Mouse (Mus musculus) C2C12 (cell line): ENCODE data around the gene Slc13a2. TPM values are rescaled to one million over a fixed set of nuclear protein-coding genes. Genes with fewer than 3 reads are reported as not detected.

Experiments used
- H3K27me3 ChIP-seq: one replicate; pipeline ENCODE4 v1.6.1; 2011; ENCODE audit not compliant: control insufficient read depth, insufficient read depth, insufficient read length
- H3K36me3 ChIP-seq: one replicate; pipeline ENCODE4 v1.6.1; 2011; ENCODE audit not compliant: control insufficient read depth, insufficient read depth
- H3K4me3 ChIP-seq: one replicate; pipeline ENCODE4 v1.5.1; 2011; ENCODE audit warnings: mild to moderate bottlenecking, control low read depth; ENCODE audit not compliant: poor library complexity, insufficient read depth, severe bottlenecking
- H3K79me2 ChIP-seq: one replicate; pipeline ENCODE4 v1.6.1; 2011; ENCODE audit not compliant: control insufficient read depth, insufficient read depth
- H3K79me3 ChIP-seq: one replicate; pipeline ENCODE4 v1.6.1; 2011; ENCODE audit warnings: low read depth, control low read depth
- H3ac ChIP-seq: one replicate; pipeline ENCODE3; 2011; ENCODE audit warnings: low read depth; ENCODE audit not compliant: control insufficient read depth, insufficient read length
- CEBPB ChIP-seq: IDR thresholded peaks from one replicate; pipeline ENCODE4 v1.6.1; 2011; ENCODE audit warnings: low read depth, mild to moderate bottlenecking, control low read depth, moderate library complexity
- CTCF ChIP-seq: IDR thresholded peaks from one replicate; pipeline ENCODE4 v1.5.1; 2011; ENCODE audit not compliant: control insufficient read depth, insufficient read depth, insufficient read length
- FOSL1 ChIP-seq: IDR thresholded peaks from one replicate; pipeline ENCODE4 v1.8.0; 2011; ENCODE audit warnings: mild to moderate bottlenecking, low read length; ENCODE audit not compliant: poor library complexity, insufficient read depth, severe bottlenecking
- MAX ChIP-seq: IDR thresholded peaks from one replicate; pipeline ENCODE4 v1.6.1; 2011; ENCODE audit warnings: mild to moderate bottlenecking, control low read depth
- MYOD1 ChIP-seq: IDR thresholded peaks from one replicate; pipeline ENCODE4 v1.6.1; 2011; ENCODE audit warnings: low read depth; ENCODE audit not compliant: control insufficient read depth, insufficient read length
- MYOG ChIP-seq: IDR thresholded peaks from one replicate; pipeline ENCODE4 v1.6.1; 2011; ENCODE audit not compliant: control insufficient read depth, insufficient read length; ENCODE audit errors: extremely low read depth
- USF1 ChIP-seq: IDR thresholded peaks from one replicate; pipeline ENCODE4 v1.6.1; 2011; ENCODE audit warnings: low read depth, mild to moderate bottlenecking, control low read depth, moderate library complexity
- polyA plus RNA-seq: library from polyadenylated mRNA; unstranded; fragments of >200 nt; fragmentation: generic; extraction: Trizol; gene quantifications from one replicate; pipeline ENCODE4 v1.2.1, GENCODE M21; 2012; ENCODE audit warnings: missing spikeins

Slc13a2 gene
- polyA plus RNA-seq, 1 experiment: not detected

DNA sequence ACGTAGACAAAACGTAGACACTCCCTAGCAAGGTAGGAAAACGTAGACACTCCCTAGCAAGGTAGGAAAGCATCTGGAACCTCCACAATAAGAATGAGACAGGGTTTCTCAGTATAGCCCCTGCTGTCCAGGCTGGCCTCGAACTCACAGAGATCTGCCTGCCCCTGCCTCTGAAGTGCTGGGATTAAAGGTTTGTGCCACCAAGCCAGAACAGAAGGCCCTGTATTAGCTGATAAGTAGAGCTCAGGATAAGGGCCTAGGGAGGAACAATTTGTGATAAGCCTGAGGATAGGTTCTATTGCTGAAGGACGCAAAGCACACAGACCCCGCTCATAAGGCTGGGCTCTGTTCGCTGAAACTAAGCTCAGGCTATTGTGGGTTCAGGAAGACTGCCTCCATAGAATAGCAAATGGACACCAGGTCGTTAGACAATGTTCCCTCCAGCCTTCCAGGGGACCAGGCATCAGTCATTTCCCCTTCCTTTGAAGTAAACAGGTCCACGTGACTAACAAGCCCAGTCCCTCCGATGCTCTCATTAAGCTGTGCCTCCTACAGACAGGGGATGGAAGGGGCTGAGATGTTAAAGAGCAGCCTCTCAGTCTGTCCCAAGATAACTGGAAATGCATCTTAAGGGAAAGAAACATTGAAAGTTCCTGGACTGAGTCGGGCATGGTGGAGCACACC is 8.3 kb upstream of the Slc13a2 start:
- Histone ChIP-seq H3K79me3 (no peaks in the 10 kb centered on the region), H3ac (no peak overlapping the region), H3K4me3 (no peak overlapping the region), H3K36me3 (no peaks in the 10 kb centered on the region), H3K79me2 (no peaks in the 10 kb centered on the region), H3K27me3 (no peaks in the 10 kb centered on the region)
- TF ChIP-seq USF1 (no peak), MAX (no peak), MYOG (no peak), MYOD1 (no peak), CTCF (no peak), FOSL1 (no peak), CEBPB (no peak)

DNA sequence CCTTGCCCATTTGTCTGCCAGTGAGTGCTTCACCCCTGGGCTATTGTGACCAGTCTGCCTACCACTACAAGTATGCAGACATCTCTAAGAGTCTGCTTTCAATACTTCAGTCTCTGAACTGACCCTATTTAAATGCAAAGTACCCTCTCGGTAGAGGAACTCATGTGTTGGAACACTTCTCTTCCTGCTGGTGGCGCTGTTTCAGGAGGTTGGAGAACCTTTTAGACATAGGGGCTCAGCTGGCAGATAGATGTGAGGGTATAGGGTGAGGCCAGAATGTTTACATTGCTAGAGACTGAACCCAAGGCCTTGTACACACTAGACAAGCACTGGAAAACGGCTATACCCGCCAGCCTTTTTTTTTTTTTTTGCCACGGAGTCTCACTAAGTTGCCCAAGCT is 6.3 kb upstream of the Slc13a2 start:
- Histone ChIP-seq H3K79me3 (no peaks in the 10 kb centered on the region), H3K36me3 (no peaks in the 10 kb centered on the region), H3K4me3 (no peak overlapping the region), H3ac (no peak overlapping the region), H3K79me2 (no peaks in the 10 kb centered on the region), H3K27me3 (no peaks in the 10 kb centered on the region)
- TF ChIP-seq MAX (no peak), FOSL1 (no peak), CEBPB (no peak)

DNA sequence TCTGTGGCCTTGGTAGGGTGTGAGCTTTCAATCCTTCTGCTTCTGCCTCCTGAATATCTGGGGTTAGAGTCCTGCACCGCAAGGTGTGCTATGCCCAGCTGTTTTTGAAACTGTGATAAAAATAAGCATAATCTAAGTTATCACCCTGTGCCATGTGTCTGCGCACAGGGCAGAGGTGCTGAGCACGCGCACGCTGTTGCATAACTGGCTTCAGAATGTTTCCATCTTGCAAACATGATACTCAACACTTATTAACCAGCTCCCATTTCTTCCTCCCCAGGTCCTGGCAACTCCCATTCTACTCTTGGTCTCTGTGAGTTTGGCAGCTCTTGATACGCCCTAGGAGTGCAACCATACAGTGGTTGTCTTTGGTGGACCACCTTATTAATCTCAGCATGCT is 5.6 kb upstream of the Slc13a2 start:
- Histone ChIP-seq H3K79me3 (no peaks in the 10 kb centered on the region), H3K36me3 (no peaks in the 10 kb centered on the region), H3ac (no peak overlapping the region), H3K79me2 (no peaks in the 10 kb centered on the region), H3K27me3 (no peaks in the 10 kb centered on the region), H3K4me3 (no peak overlapping the region)
- TF ChIP-seq MYOG (no peak), CTCF (no peak)

DNA sequence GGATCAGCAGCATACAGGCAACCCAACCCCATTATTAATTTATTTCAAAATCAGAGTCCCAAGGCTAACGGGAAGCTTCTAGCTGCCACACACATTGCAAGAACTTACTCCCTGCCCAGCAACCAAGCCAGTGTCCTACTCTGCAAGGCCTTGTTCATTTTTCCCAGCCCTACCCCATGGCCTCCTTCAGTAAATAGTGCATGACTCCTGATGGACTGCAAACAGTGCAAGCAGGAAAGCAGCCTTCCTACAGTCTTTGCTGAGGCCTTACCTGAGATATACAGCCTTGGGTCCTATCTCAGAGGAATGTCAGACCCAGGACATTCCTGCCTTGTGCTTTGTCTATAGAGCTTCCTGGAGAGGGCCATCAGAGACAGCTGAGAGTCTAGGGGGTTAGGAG is 3.6 kb upstream of the Slc13a2 start:
- no peaks in the 10 kb centered on the region for H3K79me2 ChIP-seq
- H3ac ChIP-seq: no peak overlapping the region
- H3K36me3 ChIP-seq: no peaks in the 10 kb centered on the region
- H3K27me3 ChIP-seq: no peaks in the 10 kb centered on the region
- H3K4me3 ChIP-seq: no peak overlapping the region
- no peaks in the 10 kb centered on the region for H3K79me3 ChIP-seq
- TF ChIP-seq MYOG (no peak), CTCF (no peak), CEBPB (no peak), MAX (no peak), USF1 (no peak), MYOD1 (no peak), FOSL1 (no peak)

DNA sequence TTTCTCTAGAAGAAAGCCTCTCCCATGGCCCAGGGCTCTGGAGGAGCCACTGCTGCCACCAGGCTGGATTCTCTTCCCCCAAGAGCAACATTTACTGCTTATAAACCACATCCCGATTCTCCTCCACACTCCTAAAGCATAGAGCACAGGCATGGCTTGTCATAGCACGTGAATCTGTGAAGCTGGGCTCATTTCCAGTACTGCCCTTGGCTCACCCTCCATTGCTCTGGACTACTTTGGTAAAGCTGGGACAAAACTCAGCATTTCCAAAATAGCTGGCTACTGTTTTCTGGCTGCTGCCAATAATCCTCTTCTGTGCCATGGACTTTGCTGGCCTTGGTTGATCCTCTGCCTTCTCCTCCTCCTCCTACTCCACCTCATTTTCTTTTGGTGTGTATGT is 2.3 kb upstream of the Slc13a2 start:
- Histone ChIP-seq H3K4me3 (no peak overlapping the region), H3ac (no peak overlapping the region), H3K36me3 (no peaks in the 10 kb centered on the region), H3K79me3 (no peaks in the 10 kb centered on the region), H3K27me3 (no peaks in the 10 kb centered on the region), H3K79me2 (no peaks in the 10 kb centered on the region)
- TF ChIP-seq MAX (no peak), FOSL1 (no peak), USF1 (no peak), MYOG (no peak)

DNA sequence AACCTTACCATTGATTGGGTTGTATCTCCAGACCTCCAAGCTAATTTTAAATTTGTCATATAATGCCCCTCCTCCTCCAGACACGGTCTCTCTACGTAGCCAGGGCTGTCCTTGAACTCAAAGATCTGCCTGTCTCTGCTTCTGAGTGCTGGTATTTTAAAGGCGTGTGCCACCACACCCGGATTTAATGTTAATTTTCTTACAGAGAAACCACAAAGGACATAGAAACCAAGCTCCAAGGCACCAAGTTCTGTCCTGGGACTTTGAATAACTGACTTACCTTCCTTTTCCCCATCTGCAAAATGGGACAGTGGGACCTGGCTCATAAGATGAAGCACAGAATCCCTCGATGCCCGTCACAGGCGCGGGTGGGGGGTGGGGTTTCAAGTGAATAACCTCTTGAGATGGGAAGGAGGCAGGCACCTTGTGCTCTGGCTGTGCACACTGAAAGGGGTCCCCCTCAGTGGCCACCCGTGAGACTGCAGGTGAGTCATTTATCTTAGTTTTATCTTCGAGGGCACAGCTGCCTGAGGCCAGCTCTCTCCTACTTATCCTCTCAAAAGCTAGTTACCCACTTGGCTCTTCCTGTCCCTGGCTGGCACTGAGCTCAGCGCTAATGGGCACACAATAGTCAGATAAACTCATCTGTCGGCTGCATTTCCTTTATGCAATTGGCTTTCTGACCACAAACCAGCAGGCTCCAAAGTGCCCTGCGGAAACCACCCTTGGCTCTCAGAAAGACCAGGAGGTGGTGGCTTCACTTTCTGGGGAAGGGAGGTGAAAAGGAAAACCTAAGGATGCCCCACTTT is 612 bp downstream of the Slc13a2 start:
- H3K79me2 ChIP-seq: no peaks in the 10 kb centered on the region
- TF ChIP-seq MAX (no peak), MYOD1 (no peak), USF1 (no peak), FOSL1 (no peak), MYOG (no peak), CEBPB (no peak), CTCF (no peak)
- H3ac ChIP-seq: no peak overlapping the region
- no peaks in the 10 kb centered on the region for H3K27me3 ChIP-seq
- H3K79me3 ChIP-seq: no peaks in the 10 kb centered on the region
- no peak overlapping the region for H3K4me3 ChIP-seq
- H3K36me3 ChIP-seq: no peaks in the 10 kb centered on the region
